Mouse (Mus musculus) neural tube, embryonic 15.5 days (tissue): ENCODE data around the gene Bex1. TPM values are rescaled to one million over a fixed set of nuclear protein-coding genes. Genes with fewer than 3 reads are reported as not detected.
A peak's percentile ranks its signal among the peaks of the same experiment; 100 is the strongest.

Source experiments
- ATAC-seq: fragments of 200-750 bp; cut with Nextera tagmentation; 2 replicates; pipeline ENCODE4 v1.8.0; 2017; ENCODE audit warnings: mild to moderate bottlenecking, moderate TSS enrichment, moderate library complexity; ENCODE audit not compliant: low FRiP score
- H3K27ac ChIP-seq: fragments of 300-500 bp; sonication (generic); replicated peaks from 2 replicates; pipeline ENCODE4 v1.5.1; 2015; ENCODE audit warnings: mild to moderate bottlenecking, inconsistent platforms
- H3K27me3 ChIP-seq: fragments of 300-500 bp; sonication (generic); replicated peaks from 2 replicates; pipeline ENCODE4 v1.6.1; 2015; ENCODE audit warnings: inconsistent platforms
- H3K36me3 ChIP-seq: fragments of 300-500 bp; sonication (generic); 2 replicates; pipeline ENCODE4 v1.6.1; 2015; ENCODE audit warnings: inconsistent platforms
- H3K4me1 ChIP-seq: fragments of 300-500 bp; sonication (generic); 2 replicates; pipeline ENCODE4 v1.6.1; 2015; ENCODE audit warnings: inconsistent platforms
- H3K4me2 ChIP-seq: fragments of 300-500 bp; sonication (generic); 2 replicates; pipeline ENCODE4 v1.6.1; 2015; ENCODE audit warnings: inconsistent platforms, mild to moderate bottlenecking, moderate library complexity
- H3K4me3 ChIP-seq: fragments of 300-500 bp; sonication (generic); replicated peaks from 2 replicates; pipeline ENCODE4 v1.5.1; 2015; ENCODE audit warnings: mild to moderate bottlenecking, inconsistent platforms
- H3K9ac ChIP-seq: fragments of 300-500 bp; sonication (generic); replicated peaks from 2 replicates; pipeline ENCODE4 v1.6.1; 2015; ENCODE audit warnings: mild to moderate bottlenecking, inconsistent platforms
- H3K9me3 ChIP-seq: fragments of 300-500 bp; sonication (generic); replicated peaks from 2 replicates; pipeline ENCODE4 v1.6.1; 2016; ENCODE audit warnings: inconsistent platforms
- WGBS: fragments of 180-500 bp; shearing (Covaris S2); methylation state at CpG from one replicate; pipeline ENCODE4 v1.1.7; 2015; ENCODE audit warnings: mixed read lengths; 5-methylcytosine and 5-hydroxymethylcytosine counted together
- polyA plus RNA-seq: library from polyadenylated mRNA; unstranded; fragments of >200 nt; fragmentation: Nextera tagmentation; extraction: Ambion mirVana; gene quantifications from 2 replicates; pipeline ENCODE4 v1.2.1, GENCODE M21; 2015

The Bex1 gene
- polyA plus RNA-seq, 1 experiment from 2014 or later: 283 TPM

DNA sequence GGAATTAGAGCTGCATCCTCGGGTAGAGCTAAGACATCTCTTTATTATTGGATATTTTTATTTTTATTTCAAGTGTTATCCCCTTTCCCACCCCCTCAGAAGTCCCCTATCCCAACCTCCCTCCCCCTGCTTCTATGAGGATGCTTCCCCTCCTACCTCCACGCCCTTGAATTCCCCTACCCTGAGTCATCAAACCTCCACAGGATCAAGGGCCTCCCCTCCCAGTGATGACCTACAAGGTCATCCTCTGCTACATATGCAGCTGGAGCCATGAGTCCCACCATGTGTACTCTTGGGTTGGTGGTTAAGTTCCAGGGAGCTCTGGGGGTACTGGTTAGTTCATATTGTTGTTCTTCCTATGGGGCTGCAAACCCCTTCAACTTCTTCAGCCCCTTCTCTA lies 1.9 kb downstream of the Bex1 start:
- Histone ChIP-seq H3K27ac (no peak overlapping the region), H3K27me3 (no peaks in the 10 kb centered on the region), H3K9ac (no peak overlapping the region), H3K36me3 (no peaks in the 10 kb centered on the region), H3K9me3 (no peaks in the 10 kb centered on the region), H3K4me2 (no peak overlapping the region), H3K4me3 (no peak overlapping the region), H3K4me1 (no peaks in the 10 kb centered on the region; the same call in 1 of the 2 replicates)
- no peak for ATAC-seq
- 85% methylated on average over 2 of the region's 2 CpGs for WGBS

DNA sequence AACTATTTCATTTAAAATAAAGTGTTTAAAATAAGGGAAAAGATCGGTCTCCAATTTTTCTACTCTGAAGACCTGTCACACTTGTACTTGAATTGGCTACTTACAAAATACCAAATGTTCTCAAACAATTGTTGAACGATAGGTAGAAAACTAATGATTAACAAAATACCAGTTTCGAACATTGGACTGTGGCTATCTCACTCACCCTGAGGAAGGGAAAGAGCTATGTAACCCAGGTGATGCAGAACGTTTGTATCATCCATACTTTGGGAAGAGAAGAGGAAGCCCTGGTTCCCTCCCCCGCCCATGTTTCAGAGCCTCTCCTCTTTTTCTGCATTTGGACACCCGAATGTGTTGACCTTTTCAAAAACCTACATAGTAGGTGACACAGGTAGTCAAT lies 10.9 kb downstream of the Bex1 start:
- Histone ChIP-seq H3K27me3 (no peaks in the 10 kb centered on the region), H3K4me1 (peaks cover 4% of the 10 kb centered on the region; the same call in 1 of the 2 replicates), H3K27ac (no peak overlapping the region), H3K4me3 (no peak overlapping the region), H3K4me2 (no peak overlapping the region), H3K9ac (no peak overlapping the region), H3K9me3 (no peaks in the 10 kb centered on the region), H3K36me3 (no peaks in the 10 kb centered on the region)
- WGBS: 88% methylated on average over 6 of the region's 6 CpGs
- no peak for ATAC-seq

DNA sequence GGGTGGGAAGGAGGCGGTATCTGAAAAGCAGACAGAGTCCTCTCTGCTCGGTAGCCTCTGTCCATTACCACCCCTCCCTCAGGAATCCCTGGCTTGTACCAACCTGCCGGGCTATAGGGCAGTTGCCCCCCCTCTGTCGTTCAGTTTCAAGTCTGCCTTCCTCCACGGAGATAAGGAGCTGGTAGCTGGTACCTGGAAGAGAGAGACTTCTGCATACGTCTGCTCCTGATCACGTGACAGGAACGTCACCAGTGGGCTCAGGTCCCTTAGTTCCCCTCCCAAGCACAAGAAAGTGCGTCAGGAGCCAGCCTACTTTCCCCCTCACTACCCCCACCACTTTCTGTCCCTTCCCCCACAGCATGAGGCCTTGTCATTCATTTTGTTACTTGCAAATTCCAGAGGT lies 11.6 kb downstream of the Bex1 start, which contains the start of gene Tceal5:
TSS of gene Tceal5 (minus strand) at position 213 of the 403 bp plus-strand sequence.
- peaks cover 4% of the 10 kb centered on the region; the same call in 1 of the 2 replicates for H3K4me1 ChIP-seq
- 28% methylated on average over 9 of the region's 9 CpGs for WGBS
- no peaks in the 10 kb centered on the region for H3K9me3 ChIP-seq
- peak within 1 kb of the TSS; percentile 77 for H3K27ac ChIP-seq
- H3K9ac ChIP-seq: peak within 1 kb of the TSS; percentile 58
- peak within 1 kb of the TSS; percentile 47 for H3K4me3 ChIP-seq
- H3K36me3 ChIP-seq: no peaks in the 10 kb centered on the region
- ATAC-seq: peak; percentile 95
- H3K4me2 ChIP-seq: peak within 1 kb of the TSS; percentile 54
- no peaks in the 10 kb centered on the region for H3K27me3 ChIP-seq

DNA sequence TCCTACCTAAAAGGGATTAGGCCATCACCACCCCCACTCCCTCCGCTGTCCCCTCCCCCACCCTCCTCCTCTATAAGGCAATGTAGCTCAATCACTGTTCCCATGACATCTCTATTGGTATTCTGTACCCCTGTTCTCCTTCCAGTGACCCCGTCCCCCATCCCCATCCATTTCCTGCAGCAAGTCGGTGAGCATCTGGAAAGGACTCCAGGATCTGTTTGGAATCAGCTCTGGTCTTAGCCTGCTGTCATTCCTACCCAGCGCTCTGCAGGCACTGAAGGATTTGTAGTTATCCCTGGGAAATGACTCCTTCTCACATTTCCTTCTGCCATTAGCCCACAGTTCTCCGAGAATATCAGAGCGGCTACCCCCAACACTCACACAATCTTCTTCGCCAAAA lies 12.1 kb downstream of the Bex1 start:
- H3K4me3 ChIP-seq: peak overlapping the region; percentile 47
- H3K9me3 ChIP-seq: no peaks in the 10 kb centered on the region
- ATAC-seq: peak; percentile 59
- peak overlapping the region; percentile 77 for H3K27ac ChIP-seq
- H3K4me1 ChIP-seq: peaks cover 4% of the 10 kb centered on the region; the same call in 1 of the 2 replicates
- no peaks in the 10 kb centered on the region for H3K36me3 ChIP-seq
- peak overlapping the region; percentile 54 for H3K4me2 ChIP-seq
- no peaks in the 10 kb centered on the region for H3K27me3 ChIP-seq
- 29% methylated on average over 7 of the region's 7 CpGs for WGBS
- peak overlapping the region; percentile 58 for H3K9ac ChIP-seq

DNA sequence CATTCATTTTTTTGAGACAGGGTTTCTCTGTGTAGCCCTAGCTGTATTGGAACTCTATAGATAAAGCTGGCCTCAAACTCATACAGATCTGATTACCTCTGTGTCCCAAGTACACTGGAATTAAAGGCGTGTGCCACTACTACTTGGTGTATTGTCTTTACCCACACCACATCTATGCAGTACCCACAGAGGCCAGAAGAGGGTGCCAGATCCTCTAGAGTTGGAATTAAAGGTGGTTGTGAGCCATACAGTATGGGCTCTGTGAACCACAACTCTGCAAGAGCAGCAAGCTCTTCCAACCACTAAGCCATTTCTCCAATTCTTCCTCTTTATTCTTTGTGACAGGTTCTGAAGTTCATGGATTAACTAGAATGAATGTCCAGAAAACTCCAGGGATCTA lies 18.4 kb downstream of the Bex1 start:
- ATAC-seq: no peak

DNA sequence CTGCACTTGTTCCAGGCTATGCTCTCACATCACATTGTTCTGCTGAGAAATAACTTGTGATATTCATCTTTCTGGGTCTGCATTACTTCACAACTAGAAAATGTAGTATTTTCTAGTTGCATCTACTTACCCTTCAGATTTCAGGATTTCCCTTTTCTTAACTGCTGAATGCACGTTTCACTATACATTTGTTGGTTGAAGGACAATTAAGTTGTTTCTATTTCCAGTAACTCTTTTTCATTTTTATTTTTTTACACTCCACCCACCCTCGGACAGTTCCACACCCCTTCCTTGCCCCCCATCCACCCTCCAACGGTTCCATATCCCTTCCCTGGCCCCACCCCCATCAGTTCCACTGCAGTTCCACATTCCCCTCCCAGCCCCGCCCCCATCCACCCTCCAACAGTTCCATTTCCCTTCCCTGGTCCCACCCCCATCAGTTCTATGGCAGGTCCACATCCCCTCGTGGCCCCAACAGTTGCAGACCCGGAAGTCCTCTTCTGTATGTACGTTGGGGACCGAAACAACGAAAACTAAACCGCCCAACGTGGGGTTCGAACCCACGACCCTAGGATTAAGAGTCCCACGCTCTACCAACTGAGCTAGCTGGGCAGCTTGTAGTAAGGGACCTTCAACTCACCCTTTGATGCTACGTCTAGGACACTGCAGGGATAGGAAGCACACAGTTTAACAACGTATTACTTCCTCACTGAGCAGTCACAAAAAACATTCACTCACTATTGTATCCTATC lies 19.9 kb downstream of the Bex1 start:
- no peak for ATAC-seq
- WGBS: 83% methylated on average over 16 of the region's 16 CpGs

More for the DNA sequence above, 18.4 kb downstream of the Bex1 start:
- Histone ChIP-seq H3K27ac (no peak overlapping the region), H3K9me3 (no peaks in the 10 kb centered on the region), H3K4me3 (no peak overlapping the region), H3K9ac (no peak overlapping the region), H3K27me3 (no peaks in the 10 kb centered on the region), H3K4me1 (no peaks in the 10 kb centered on the region), H3K36me3 (no peaks in the 10 kb centered on the region), H3K4me2 (no peak overlapping the region)
- WGBS: 56% methylated on average over 1 of the region's 1 CpGs

DNA sequence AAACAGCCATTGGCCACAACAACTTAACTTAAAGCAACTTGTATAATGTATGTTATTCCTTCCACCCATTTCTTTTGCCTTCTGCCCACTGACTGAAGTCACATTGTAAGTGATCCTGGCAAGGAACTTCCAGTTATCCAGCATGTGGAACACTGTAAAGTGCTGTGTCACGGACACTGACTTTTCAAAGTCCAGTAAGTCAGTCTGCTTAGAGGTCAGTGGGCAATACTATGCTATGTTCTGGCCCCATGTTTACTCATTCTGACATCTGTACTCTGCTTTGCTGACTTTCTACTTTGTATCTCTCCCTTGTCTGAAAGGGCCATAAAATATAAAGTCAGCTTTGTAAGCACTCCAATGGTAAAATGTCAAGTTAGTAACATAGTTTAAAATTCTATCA lies 32.2 kb downstream of the Bex1 start:
- Histone ChIP-seq H3K9me3 (no peaks in the 10 kb centered on the region), H3K27me3 (no peaks in the 10 kb centered on the region), H3K4me1 (no peaks in the 10 kb centered on the region), H3K36me3 (no peaks in the 10 kb centered on the region), H3K4me3 (no peak overlapping the region), H3K9ac (no peak overlapping the region), H3K4me2 (no peak overlapping the region), H3K27ac (no peak overlapping the region)
- no peak for ATAC-seq
- WGBS: 89% methylated on average over 1 of the region's 1 CpGs

More for the DNA sequence above, 19.9 kb downstream of the Bex1 start:
- Histone ChIP-seq H3K4me1 (no peaks in the 10 kb centered on the region), H3K36me3 (no peaks in the 10 kb centered on the region), H3K27me3 (no peaks in the 10 kb centered on the region), H3K27ac (no peak overlapping the region), H3K9me3 (no peaks in the 10 kb centered on the region), H3K4me3 (no peak overlapping the region), H3K4me2 (no peak overlapping the region), H3K9ac (no peak overlapping the region)

DNA sequence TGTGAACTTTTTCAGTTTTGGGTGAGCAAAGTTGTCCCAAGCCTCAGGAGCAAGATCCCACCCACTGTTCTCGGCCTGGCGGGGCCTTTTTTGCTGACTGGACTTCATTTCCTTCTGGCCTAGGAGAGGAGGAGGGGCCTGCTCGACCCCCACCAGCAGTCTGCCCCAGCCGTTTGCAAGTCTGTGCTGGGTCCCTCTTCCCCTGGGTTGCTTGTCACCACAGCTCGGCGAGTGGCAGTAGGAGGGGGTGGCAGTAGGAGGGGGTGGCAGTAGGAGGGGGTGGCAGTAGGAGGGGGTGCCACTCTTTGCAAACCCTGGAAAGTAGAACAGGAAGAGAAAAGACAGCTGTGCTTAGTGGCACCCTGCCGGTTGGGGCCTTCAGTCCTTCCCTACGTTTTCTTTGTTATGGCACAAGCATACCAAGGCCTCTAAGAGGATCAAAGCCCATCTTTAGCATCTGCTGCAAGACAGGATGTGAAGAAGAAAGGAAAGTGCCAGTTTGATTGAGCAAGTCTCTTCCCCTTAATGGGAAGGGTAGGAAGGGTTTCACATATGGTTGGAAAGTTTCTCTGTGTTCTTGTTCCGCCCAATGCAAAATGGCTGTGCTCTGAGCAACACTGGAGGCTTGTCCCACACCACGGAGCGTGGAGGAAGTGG lies 34.3 kb downstream of the Bex1 start:
- no peak overlapping the region for H3K4me2 ChIP-seq
- no peak overlapping the region for H3K9ac ChIP-seq
- no peaks in the 10 kb centered on the region for H3K27me3 ChIP-seq
- H3K9me3 ChIP-seq: no peaks in the 10 kb centered on the region
- no peaks in the 10 kb centered on the region for H3K36me3 ChIP-seq
- ATAC-seq: no peak
- H3K27ac ChIP-seq: no peak overlapping the region
- H3K4me1 ChIP-seq: no peaks in the 10 kb centered on the region
- no peak overlapping the region for H3K4me3 ChIP-seq
- WGBS: 26% methylated on average over 8 of the region's 11 CpGs

DNA sequence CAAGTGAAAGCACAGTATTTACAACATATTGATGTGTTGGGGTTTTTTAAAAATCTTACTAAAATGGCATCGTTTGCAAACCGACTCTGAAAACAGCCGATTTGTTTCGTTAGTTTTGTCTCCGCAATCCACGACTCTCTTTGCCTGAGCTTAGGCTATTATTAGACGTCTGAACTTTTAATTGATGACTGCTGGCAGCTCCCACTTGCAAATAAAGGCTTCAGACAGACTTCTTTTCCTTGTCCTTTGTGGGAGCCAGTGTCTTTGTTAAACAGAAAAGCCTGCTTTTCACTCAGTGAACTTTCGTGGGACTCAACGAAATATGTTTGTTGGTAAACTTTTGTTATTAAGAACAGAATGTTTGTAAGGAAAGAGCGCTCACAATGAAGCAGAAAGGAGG lies 42.5 kb downstream of the Bex1 start:
- Histone ChIP-seq H3K4me3 (peak overlapping the region; percentile 53), H3K36me3 (no peaks in the 10 kb centered on the region), H3K9me3 (no peaks in the 10 kb centered on the region), H3K4me1 (no peaks in the 10 kb centered on the region), H3K27ac (peak overlapping the region; percentile 87), H3K27me3 (no peaks in the 10 kb centered on the region), H3K9ac (no peak overlapping the region), H3K4me2 (peak overlapping the region; percentile 54)
- WGBS: 15% methylated on average over 10 of the region's 10 CpGs
- no peak for ATAC-seq

DNA sequence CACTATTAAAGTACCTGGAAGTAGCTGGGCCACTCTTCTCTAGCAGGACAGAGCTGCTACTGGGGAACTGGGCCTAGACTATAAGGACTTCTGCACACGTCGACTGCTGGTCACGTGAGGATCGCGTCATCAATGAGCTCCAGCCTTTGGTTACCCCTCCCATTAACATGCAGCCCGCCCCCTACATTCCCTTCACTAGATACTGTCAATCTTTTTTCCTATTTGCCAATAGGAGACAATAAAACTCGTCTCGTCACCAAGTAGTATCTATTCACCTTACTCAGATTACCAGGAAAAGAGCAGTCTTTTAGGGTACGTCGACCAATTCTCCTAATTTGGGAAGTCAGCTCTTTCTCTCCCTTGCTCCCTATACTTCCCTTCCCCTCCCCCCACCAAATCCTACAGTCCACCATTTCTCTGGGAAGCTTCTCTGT lies 43.2 kb downstream of the Bex1 start, which contains the start of gene Tceal8:
TSS of gene Tceal8 (minus strand) at position 225 of the 434 bp plus-strand sequence.
- WGBS: 13% methylated on average over 10 of the region's 10 CpGs
- Histone ChIP-seq H3K9ac (peak within 1 kb of the TSS; percentile 59), H3K4me2 (peak within 1 kb of the TSS; percentile 54), H3K27ac (peak within 1 kb of the TSS; percentile 87), H3K36me3 (no peaks in the 10 kb centered on the region), H3K4me3 (peak within 1 kb of the TSS; percentile 53), H3K27me3 (no peaks in the 10 kb centered on the region), H3K4me1 (no peaks in the 10 kb centered on the region), H3K9me3 (no peaks in the 10 kb centered on the region)
- ATAC-seq: peak; percentile 98

DNA sequence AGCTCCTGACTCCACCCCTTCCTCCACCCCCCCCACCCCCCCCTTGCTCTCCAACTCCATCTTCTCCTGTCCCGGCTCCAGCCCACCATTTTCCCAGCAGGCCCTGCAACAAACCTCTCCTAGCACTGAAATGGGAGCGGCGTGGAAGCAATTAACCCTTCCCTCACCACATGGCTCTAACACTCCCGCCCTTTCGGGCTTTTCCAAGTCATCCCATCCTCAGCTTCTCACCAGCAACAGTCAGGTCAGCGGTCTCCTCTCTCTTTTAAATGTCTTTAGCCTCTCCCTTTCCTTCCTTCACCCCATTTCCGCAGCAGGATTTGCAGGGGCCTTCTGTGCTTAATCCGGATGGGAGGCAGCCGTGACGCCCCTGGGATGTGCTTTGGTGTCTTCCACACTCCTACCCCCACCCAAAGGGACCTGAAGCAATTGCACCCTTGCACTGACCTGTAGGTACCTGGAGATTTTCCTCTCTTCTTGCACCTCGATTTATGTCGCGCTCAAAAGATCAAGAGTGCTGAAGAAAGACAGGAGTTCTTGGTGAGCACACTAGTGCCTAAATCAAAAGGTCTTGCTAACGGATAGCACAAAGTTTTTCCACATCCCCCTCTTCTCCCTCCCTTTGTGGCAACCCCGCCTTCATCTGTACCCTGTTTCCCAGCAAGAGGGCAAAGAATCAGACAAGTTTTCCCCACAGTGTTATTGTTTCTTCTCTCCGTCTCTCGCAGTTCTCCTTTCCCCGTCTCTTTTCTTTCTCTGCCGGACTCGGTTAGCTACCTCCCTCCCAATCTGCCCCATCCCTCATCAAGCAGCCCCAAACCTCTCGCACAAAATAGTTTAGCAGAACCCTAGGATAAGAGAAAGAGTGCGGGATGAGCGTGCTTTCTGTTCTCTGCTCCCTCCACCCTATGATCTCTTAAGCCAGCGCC lies 43.9 kb downstream of the Bex1 start:
- Histone ChIP-seq H3K27me3 (no peaks in the 10 kb centered on the region), H3K36me3 (no peaks in the 10 kb centered on the region), H3K4me3 (peak overlapping the region; percentile 53), H3K4me1 (no peaks in the 10 kb centered on the region), H3K4me2 (peak overlapping the region; percentile 54), H3K9ac (peak overlapping the region; percentile 59), H3K9me3 (no peaks in the 10 kb centered on the region), H3K27ac (peak overlapping the region; percentile 87)
- peak; percentile 85 for ATAC-seq
- 21% methylated on average over 24 of the region's 24 CpGs for WGBS
